Mouse (Mus musculus): ENCODE data around the gene Hmx1. TPM values are rescaled to one million over a fixed set of nuclear protein-coding genes. Genes with fewer than 3 reads are reported as not detected.
A peak's percentile ranks its signal among the peaks of the same experiment; 100 is the strongest.

The Hmx1 gene
- not detected in 2 replicates for polyA plus RNA-seq (2012; rRNA removed)

- no peaks in the 10 kb centered on the region for H3K4me1 ChIP-seq (ENCODE audit: control insufficient read depth, insufficient read depth, low read length)
- H3K4me3 ChIP-seq (ENCODE audit: insufficient read depth, low read length) = no peak within 1 kb of the TSS
- TF ChIP-seq POLR2A (IDR thresholded peaks at IDR 0.05; ENCODE audit: extremely low read depth, insufficient read depth, low read length) (no peak), CTCF (IDR thresholded peaks at IDR 0.05; ENCODE audit: extremely low read depth, insufficient read depth, low read length) (no peak)
- H3K27ac ChIP-seq (ENCODE audit: insufficient read depth, low read length) = no peak within 1 kb of the TSS
These were observed at the start of gene Hmx1 for GRCm38 (mm10) chr5:35388491-35389111. Gene Hmx1 (plus strand): TSS chr5:35389108.

- TF ChIP-seq CTCF (IDR thresholded peaks at IDR 0.05; ENCODE audit: extremely low read depth, insufficient read depth, low read length) = no peak
- no peak for TF ChIP-seq POLR2A (IDR thresholded peaks at IDR 0.05; ENCODE audit: extremely low read depth, insufficient read depth, low read length)
- H3K4me1 ChIP-seq (ENCODE audit: control insufficient read depth, insufficient read depth, low read length) = no peaks in the 10 kb centered on the region
- H3K27ac ChIP-seq (ENCODE audit: insufficient read depth, low read length) = no peak overlapping the region
- no peak overlapping the region for H3K4me3 ChIP-seq (ENCODE audit: insufficient read depth, low read length)
These were observed 43.8 kb upstream of the Hmx1 start for GRCm38 (mm10) chr5:35345084-35345483.

DNA sequence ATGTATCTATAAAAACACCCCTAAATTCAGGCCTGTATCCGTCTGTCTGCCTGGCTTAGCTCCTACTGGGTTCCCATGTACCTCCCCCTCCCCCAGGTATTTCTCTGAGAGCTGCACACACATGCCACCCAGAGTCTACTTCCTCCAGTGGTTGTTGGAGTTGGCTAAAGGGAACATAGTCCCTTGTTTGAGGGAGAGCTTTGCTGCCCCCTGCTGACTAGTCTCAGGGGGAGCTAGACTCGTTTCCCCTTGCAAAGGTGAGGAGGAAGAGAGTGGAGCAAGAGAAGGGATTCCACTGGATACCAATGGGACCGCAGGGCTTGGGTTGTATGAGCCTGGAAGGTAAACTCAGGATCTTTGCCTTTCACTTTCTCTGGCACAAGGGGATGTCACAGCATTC lies 40.1 kb upstream of the Hmx1 start:
- Histone ChIP-seq H3K27ac (ENCODE audit: insufficient read depth, low read length) (no peak overlapping the region), H3K4me1 (ENCODE audit: control insufficient read depth, insufficient read depth, low read length) (no peaks in the 10 kb centered on the region), H3K4me3 (ENCODE audit: insufficient read depth, low read length) (no peak overlapping the region)
- TF ChIP-seq CTCF (IDR thresholded peaks at IDR 0.05; ENCODE audit: extremely low read depth, insufficient read depth, low read length) = peak; percentile 96
- TF ChIP-seq POLR2A (IDR thresholded peaks at IDR 0.05; ENCODE audit: extremely low read depth, insufficient read depth, low read length) = no peak

- Histone ChIP-seq H3K27ac (ENCODE audit: insufficient read depth, low read length) (no peak overlapping the region), H3K4me1 (ENCODE audit: control insufficient read depth, insufficient read depth, low read length) (no peaks in the 10 kb centered on the region), H3K4me3 (ENCODE audit: insufficient read depth, low read length) (no peak overlapping the region)
- no peak for TF ChIP-seq CTCF (IDR thresholded peaks at IDR 0.05; ENCODE audit: extremely low read depth, insufficient read depth, low read length)
These were observed 31.1 kb upstream of the Hmx1 start for GRCm38 (mm10) chr5:35357544-35358440.

GRCm38 (mm10) chr5:35361570-35362284 lies 27.2 kb upstream of the Hmx1 start:
- peak; percentile 100 for TF ChIP-seq CTCF (IDR thresholded peaks at IDR 0.05; ENCODE audit: extremely low read depth, insufficient read depth, low read length)
- no peak for TF ChIP-seq POLR2A (IDR thresholded peaks at IDR 0.05; ENCODE audit: extremely low read depth, insufficient read depth, low read length)
- no peak overlapping the region for H3K27ac ChIP-seq (ENCODE audit: insufficient read depth, low read length)
- H3K4me3 ChIP-seq (ENCODE audit: insufficient read depth, low read length) = no peak overlapping the region
- H3K4me1 ChIP-seq (ENCODE audit: control insufficient read depth, insufficient read depth, low read length) = no peaks in the 10 kb centered on the region

GRCm38 (mm10) chr5:35366241-35367032 lies 22.5 kb upstream of the Hmx1 start:
- no peak overlapping the region for H3K27ac ChIP-seq (ENCODE audit: insufficient read depth, low read length)
- no peak for TF ChIP-seq CTCF (IDR thresholded peaks at IDR 0.05; ENCODE audit: extremely low read depth, insufficient read depth, low read length)
- TF ChIP-seq POLR2A (IDR thresholded peaks at IDR 0.05; ENCODE audit: extremely low read depth, insufficient read depth, low read length) = no peak
- no peaks in the 10 kb centered on the region for H3K4me1 ChIP-seq (ENCODE audit: control insufficient read depth, insufficient read depth, low read length)
- H3K4me3 ChIP-seq (ENCODE audit: insufficient read depth, low read length) = no peak overlapping the region

DNA sequence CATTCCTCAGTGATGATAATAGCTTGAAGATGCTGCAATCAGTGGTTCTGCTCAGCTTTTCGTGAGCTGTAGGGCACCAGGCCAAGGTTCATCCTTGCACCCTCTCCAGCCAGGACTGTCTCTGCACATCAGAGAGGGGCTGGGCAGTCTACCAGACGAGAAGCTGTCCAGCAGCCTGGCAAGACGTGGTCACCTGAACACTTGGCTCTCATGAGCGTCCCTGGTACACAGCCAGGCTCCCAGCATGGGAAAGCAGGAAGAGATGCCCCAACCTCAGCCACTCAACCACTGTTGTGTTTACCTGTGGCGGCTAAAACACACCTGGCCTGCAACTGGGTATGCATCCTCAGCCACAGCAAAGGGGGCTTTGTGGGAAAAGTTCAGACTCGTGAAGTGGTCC lies 20.0 kb upstream of the Hmx1 start:
- no peaks in the 10 kb centered on the region for H3K4me1 ChIP-seq (ENCODE audit: control insufficient read depth, insufficient read depth, low read length)
- no peak overlapping the region for H3K4me3 ChIP-seq (ENCODE audit: insufficient read depth, low read length)
- no peak for TF ChIP-seq POLR2A (IDR thresholded peaks at IDR 0.05; ENCODE audit: extremely low read depth, insufficient read depth, low read length)
- no peak for TF ChIP-seq CTCF (IDR thresholded peaks at IDR 0.05; ENCODE audit: extremely low read depth, insufficient read depth, low read length)
- H3K27ac ChIP-seq (ENCODE audit: insufficient read depth, low read length) = no peak overlapping the region

DNA sequence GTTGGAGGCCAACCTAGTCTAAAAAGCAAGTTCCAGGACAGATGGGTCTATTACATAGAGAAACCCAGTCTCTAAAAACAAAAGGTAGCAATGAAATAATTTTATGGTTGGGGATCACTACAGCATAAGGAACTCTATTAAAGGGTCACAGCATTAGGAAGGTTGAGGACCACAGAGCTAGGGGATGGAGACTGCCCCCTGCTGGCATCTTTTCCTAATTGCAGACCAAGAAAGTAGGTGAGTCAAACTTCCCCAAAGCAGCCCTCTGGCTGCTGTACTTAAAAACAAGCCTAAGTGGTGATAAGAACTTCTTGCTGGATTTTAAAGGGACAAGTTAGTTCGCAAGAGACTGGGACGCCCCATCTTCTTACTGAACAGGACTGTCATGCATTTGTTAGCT lies 9.8 kb upstream of the Hmx1 start:
- Histone ChIP-seq H3K4me1 (ENCODE audit: control insufficient read depth, insufficient read depth, low read length) (no peaks in the 10 kb centered on the region), H3K4me3 (ENCODE audit: insufficient read depth, low read length) (no peak overlapping the region), H3K27ac (ENCODE audit: insufficient read depth, low read length) (no peak overlapping the region)
- TF ChIP-seq POLR2A (IDR thresholded peaks at IDR 0.05; ENCODE audit: extremely low read depth, insufficient read depth, low read length) = no peak
- 0 out of 2 replicates have a peak, but pooled peaks have one; percentile 9 for TF ChIP-seq CTCF (IDR thresholded peaks at IDR 0.05; ENCODE audit: extremely low read depth, insufficient read depth, low read length)

GRCm38 (mm10) chr5:35379815-35380214 lies 9.1 kb upstream of the Hmx1 start:
- TF ChIP-seq POLR2A (IDR thresholded peaks at IDR 0.05; ENCODE audit: extremely low read depth, insufficient read depth, low read length) (no peak), CTCF (IDR thresholded peaks at IDR 0.05; ENCODE audit: extremely low read depth, insufficient read depth, low read length) (peak; percentile 83)
- Histone ChIP-seq H3K4me3 (ENCODE audit: insufficient read depth, low read length) (no peak overlapping the region), H3K27ac (ENCODE audit: insufficient read depth, low read length) (no peak overlapping the region), H3K4me1 (ENCODE audit: control insufficient read depth, insufficient read depth, low read length) (no peaks in the 10 kb centered on the region)
